Mouse (Mus musculus): ENCODE data around the gene Fam131a. TPM values are rescaled to one million over a fixed set of nuclear protein-coding genes. Genes with fewer than 3 reads are reported as not detected.
A peak's percentile ranks its signal among the peaks of the same experiment; 100 is the strongest.

Gene Fam131a
- polyA plus RNA-seq, 1 experiment from 2014 or later = 48.6 TPM

- no peak overlapping the region for H3K4me2 ChIP-seq
- no peak for ATAC-seq (ENCODE audit: low FRiP score)
- peaks cover 33% of the 10 kb centered on the region for H3K36me3 ChIP-seq
- no peaks in the 10 kb centered on the region for H3K27me3 ChIP-seq (replicated peaks)
- no peak overlapping the region for H3K4me3 ChIP-seq (replicated peaks)
- H3K9me3 ChIP-seq (replicated peaks) = no peaks in the 10 kb centered on the region
- H3K9ac ChIP-seq (replicated peaks) = no peak overlapping the region
- WGBS = 37% methylated on average over 5 of the region's 5 CpGs
- H3K27ac ChIP-seq (replicated peaks) = no peak overlapping the region
- H3K4me1 ChIP-seq = peaks cover 45% of the 10 kb centered on the region
Observed at GRCm38 (mm10) chr16:20700036-20700435, 7.0 kb downstream of the Fam131a start.

DNA sequence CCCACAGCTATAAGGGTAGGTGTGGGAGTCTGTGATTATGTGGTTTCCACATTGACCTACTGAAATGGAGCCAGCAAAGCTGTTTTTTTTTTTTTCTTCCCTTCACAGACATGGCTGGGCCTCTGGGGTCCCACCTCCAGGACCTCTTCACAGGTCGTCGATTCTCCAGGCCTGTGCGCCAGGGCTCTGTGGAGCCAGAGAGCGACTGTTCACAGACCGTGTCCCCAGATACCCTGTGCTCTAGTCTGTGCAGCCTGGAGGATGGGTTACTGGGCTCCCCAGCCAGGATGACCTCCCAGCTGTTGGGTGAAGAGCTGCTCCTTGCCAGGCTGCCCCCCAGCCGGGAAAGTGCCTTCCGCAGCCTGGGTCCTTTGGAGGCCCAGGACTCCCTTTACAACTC, 8.3 kb downstream of the Fam131a start:
- no peak overlapping the region for H3K9ac ChIP-seq (replicated peaks)
- H3K4me2 ChIP-seq = no peak overlapping the region
- peaks cover 33% of the 10 kb centered on the region for H3K4me1 ChIP-seq
- peaks cover 42% of the 10 kb centered on the region for H3K36me3 ChIP-seq
- no peak overlapping the region for H3K4me3 ChIP-seq (replicated peaks)
- no peaks in the 10 kb centered on the region for H3K27me3 ChIP-seq (replicated peaks)
- WGBS = 43% methylated on average over 7 of the region's 7 CpGs
- no peaks in the 10 kb centered on the region for H3K9me3 ChIP-seq (replicated peaks)
- no peak for ATAC-seq (ENCODE audit: low FRiP score)
- H3K27ac ChIP-seq (replicated peaks) = no peak overlapping the region

GRCm38 (mm10) chr16:20701729-20702521, 8.9 kb downstream of the Fam131a start:
- WGBS = 11% methylated on average over 12 of the region's 12 CpGs
- peaks cover 48% of the 10 kb centered on the region for H3K36me3 ChIP-seq
- 0 out of 2 replicates have a peak, but pooled peaks have one; percentile 16 for ATAC-seq (ENCODE audit: low FRiP score)

DNA sequence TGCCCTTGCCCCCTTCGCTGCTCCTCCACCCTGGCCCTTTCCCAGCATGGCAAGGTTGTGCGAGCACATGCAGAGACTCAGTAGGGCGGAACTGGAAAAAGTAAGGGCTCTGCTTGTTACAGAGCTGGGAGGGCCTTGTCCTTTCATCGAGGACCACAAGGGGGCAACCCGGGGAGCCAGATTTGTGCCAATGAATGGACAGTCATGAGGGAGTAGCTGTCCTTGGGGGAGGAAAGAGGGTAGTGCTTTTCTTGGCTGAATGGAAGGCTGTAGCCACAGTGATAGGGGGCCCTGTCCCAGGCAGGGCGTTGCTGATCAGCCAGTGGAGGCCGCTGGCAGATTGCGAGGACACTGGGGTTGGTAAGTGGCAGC, 9.5 kb downstream of the Fam131a start:
- H3K4me1 ChIP-seq = peaks cover 23% of the 10 kb centered on the region
- peaks cover 53% of the 10 kb centered on the region for H3K36me3 ChIP-seq
- no peaks in the 10 kb centered on the region for H3K9me3 ChIP-seq (replicated peaks)
- no peak overlapping the region for H3K4me3 ChIP-seq (replicated peaks)
- 0 out of 2 replicates have a peak overlapping the region, but pooled peaks have one; percentile 23 for H3K9ac ChIP-seq (replicated peaks)
- H3K27ac ChIP-seq (replicated peaks) = peak overlapping the region; percentile 60
- no peaks in the 10 kb centered on the region for H3K27me3 ChIP-seq (replicated peaks)
- ATAC-seq (ENCODE audit: low FRiP score) = peak; percentile 52; the same call in 1 of the 2 replicates
- WGBS = 7% methylated on average over 8 of the region's 8 CpGs
- no peak overlapping the region for H3K4me2 ChIP-seq

More at GRCm38 (mm10) chr16:20701729-20702521, 8.9 kb downstream of the Fam131a start:
- Histone ChIP-seq H3K9ac (replicated peaks) (no peak overlapping the region), H3K9me3 (replicated peaks) (no peaks in the 10 kb centered on the region), H3K4me1 (peaks cover 28% of the 10 kb centered on the region), H3K27me3 (replicated peaks) (no peaks in the 10 kb centered on the region), H3K27ac (replicated peaks) (peak overlapping the region; percentile 60), H3K4me3 (replicated peaks) (no peak overlapping the region), H3K4me2 (no peak overlapping the region)

- Histone ChIP-seq H3K9me3 (replicated peaks) (no peaks in the 10 kb centered on the region), H3K4me1 (peaks cover 23% of the 10 kb centered on the region), H3K27ac (replicated peaks) (no peak overlapping the region), H3K36me3 (peaks cover 59% of the 10 kb centered on the region), H3K4me3 (replicated peaks) (no peak overlapping the region), H3K27me3 (replicated peaks) (no peaks in the 10 kb centered on the region), H3K9ac (replicated peaks) (no peak overlapping the region), H3K4me2 (no peak overlapping the region)
- ATAC-seq (ENCODE audit: low FRiP score) = no peak
- WGBS = 96% methylated on average over 10 of the region's 10 CpGs
Observed at GRCm38 (mm10) chr16:20703071-20703470, 10.0 kb downstream of the Fam131a start.

DNA sequence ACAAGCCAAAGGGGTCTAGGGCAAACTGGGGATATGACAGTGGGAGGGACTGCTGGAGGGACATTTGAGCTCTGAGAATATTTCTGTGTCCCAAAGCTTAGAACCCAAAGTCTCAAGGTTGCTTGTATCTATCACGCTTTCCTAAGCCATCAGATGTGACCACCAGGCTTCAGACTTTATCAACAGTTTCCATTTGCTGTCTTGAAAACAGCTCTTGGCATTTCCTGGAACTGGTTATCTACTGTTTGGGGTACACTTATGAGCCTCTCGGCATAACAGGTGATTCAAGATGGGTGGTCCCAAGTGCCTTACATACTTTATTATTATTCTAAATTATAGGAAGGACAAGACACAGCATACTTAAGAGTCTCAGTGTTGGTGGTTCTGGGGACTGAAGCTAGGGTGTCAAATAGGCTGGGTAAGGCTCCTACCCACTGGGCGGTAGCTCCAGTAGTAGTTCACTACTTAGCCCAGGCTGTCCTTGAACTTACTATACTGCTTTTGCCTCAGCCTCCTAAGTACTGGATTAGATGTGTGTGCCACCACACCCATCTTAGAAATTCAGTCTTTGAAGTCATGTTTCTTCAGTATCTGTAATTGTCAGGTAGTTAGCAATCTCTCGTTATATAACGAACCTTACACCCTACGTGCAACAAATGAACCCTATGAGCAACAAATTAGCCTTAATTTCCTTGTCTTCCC, 10.8 kb downstream of the Fam131a start:
- Histone ChIP-seq H3K4me1 (peaks cover 23% of the 10 kb centered on the region), H3K27ac (replicated peaks) (0 out of 2 replicates have a peak overlapping the region, but pooled peaks have one; percentile 6), H3K36me3 (peaks cover 59% of the 10 kb centered on the region), H3K27me3 (replicated peaks) (no peaks in the 10 kb centered on the region), H3K4me3 (replicated peaks) (no peak overlapping the region), H3K9ac (replicated peaks) (no peak overlapping the region), H3K9me3 (replicated peaks) (no peaks in the 10 kb centered on the region), H3K4me2 (no peak overlapping the region)
- no peak for ATAC-seq (ENCODE audit: low FRiP score)
- 95% methylated on average over 6 of the region's 6 CpGs for WGBS

DNA sequence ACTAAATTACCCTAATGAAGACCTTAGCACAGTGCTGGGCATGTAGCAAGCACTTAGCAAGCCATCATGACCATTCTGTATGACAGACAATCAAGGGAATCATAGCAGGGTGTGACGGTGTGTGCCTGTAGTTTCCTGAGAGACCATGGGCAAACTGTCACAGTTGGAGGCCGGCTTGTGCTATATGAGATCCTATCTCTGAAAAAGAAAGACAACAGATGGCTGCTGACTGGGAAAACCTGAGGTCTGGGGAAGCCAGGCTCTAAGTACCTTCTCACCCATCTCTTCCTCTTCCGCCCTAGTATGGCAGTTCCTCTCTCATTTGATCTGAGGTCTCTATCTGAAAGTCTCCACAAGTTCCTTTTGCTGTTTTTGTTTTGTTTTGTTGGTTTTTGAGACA, 12.7 kb downstream of the Fam131a start:
- Histone ChIP-seq H3K9ac (replicated peaks) (no peak overlapping the region), H3K36me3 (peaks cover 51% of the 10 kb centered on the region)
- 77% methylated on average over 3 of the region's 3 CpGs for WGBS

DNA sequence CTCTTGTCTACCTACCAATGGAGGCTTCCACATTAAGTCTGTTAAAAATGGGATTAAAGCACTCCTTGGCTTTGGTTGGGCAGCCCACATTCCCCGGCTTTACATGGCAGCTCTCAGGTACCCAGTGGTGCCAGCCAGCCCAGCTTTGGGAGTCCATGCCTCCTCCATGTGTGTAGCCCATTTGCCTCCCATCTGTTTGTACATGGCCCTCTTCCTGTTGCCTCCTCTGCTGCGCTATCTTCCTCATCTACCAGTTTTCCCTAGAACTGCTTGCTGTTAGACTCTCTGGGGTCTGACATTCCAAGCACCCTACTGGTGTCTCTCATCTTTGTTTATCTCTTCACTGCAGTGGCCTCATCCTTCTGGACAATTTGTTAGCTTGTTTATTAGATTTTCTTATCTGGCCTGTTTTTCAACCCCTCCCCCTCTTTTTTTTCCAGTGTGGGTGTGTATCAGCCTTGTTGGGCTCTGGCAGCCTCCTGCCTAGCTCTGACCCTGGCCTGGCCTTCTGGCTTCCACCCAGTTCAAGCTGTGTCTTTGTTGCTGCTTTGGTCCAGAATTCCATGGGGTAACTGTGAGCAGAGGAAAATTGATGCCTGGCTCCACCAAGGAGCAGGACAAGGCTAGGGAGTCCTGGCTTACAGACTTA, 13.5 kb downstream of the Fam131a start:
- Histone ChIP-seq H3K27ac (replicated peaks) (no peak overlapping the region), H3K4me3 (replicated peaks) (no peak overlapping the region), H3K27me3 (replicated peaks) (no peaks in the 10 kb centered on the region), H3K9ac (replicated peaks) (no peak overlapping the region), H3K4me1 (peaks cover 15% of the 10 kb centered on the region), H3K9me3 (replicated peaks) (no peaks in the 10 kb centered on the region), H3K4me2 (no peak overlapping the region), H3K36me3 (peaks cover 56% of the 10 kb centered on the region)
- WGBS = 93% methylated on average over 2 of the region's 2 CpGs
- ATAC-seq (ENCODE audit: low FRiP score) = no peak

More for the DNA sequence above, 12.7 kb downstream of the Fam131a start:
- Histone ChIP-seq H3K4me2 (no peak overlapping the region), H3K4me1 (peaks cover 18% of the 10 kb centered on the region), H3K27me3 (replicated peaks) (no peaks in the 10 kb centered on the region), H3K4me3 (replicated peaks) (no peak overlapping the region), H3K9me3 (replicated peaks) (no peaks in the 10 kb centered on the region), H3K27ac (replicated peaks) (no peak overlapping the region)
- ATAC-seq (ENCODE audit: low FRiP score) = no peak

GRCm38 (mm10) chr16:20708220-20708938, 15.3 kb downstream of the Fam131a start:
- Histone ChIP-seq H3K9me3 (replicated peaks) (no peaks in the 10 kb centered on the region), H3K27ac (replicated peaks) (no peak overlapping the region), H3K27me3 (replicated peaks) (no peaks in the 10 kb centered on the region), H3K9ac (replicated peaks) (no peak overlapping the region), H3K4me1 (peaks cover 7% of the 10 kb centered on the region), H3K4me2 (no peak overlapping the region), H3K4me3 (replicated peaks) (no peak overlapping the region), H3K36me3 (peaks cover 62% of the 10 kb centered on the region)
- ATAC-seq (ENCODE audit: low FRiP score) = 0 out of 2 replicates have a peak, but pooled peaks have one; percentile 3
- 94% methylated on average over 21 of the region's 21 CpGs for WGBS

DNA sequence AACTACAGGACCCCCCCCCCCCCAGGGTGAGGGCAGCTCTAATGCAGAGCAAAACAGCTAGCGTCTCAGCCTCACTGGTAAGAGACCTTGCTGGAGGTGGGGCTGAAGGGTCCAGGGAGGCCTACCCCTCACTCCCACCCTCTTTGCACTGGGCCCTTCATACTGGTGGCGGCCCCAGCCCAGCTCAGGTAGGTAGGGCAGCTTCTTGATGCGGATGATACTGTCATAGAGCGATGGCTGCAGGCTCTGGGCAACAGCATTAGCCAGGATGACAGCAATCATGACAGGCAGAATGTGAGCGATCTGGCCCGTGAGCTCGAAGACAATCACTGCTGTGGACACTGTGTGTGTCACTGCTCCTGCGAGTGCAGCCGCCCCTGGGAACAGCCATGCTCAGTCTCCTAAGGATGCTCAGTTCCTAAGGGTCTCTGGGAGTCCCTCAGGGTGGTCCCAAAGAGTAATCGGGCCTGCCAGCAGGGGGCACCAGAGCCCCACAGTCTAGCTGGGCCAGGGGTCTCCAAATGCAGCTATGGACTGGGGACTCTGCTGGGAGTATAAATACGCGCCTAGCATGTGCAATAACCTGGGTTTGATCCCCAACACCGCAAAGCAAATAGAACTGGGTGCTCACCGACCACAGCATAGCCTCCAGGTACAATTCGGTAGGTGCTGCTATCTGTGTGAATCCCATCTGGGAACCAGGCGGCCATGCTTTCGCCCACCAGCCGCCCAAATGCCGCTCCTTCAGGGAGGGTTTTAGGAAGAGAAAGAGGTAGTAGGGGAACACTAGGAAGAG, 16.1 kb downstream of the Fam131a start:
- H3K36me3 ChIP-seq = peaks cover 60% of the 10 kb centered on the region
- H3K27me3 ChIP-seq (replicated peaks) = no peaks in the 10 kb centered on the region
- no peaks in the 10 kb centered on the region for H3K9me3 ChIP-seq (replicated peaks)
- H3K4me1 ChIP-seq = peaks cover 14% of the 10 kb centered on the region
- peak; percentile 51 for ATAC-seq (ENCODE audit: low FRiP score)
- WGBS = 72% methylated on average over 19 of the region's 19 CpGs
- no peak overlapping the region for H3K9ac ChIP-seq (replicated peaks)
- no peak overlapping the region for H3K27ac ChIP-seq (replicated peaks)
- no peak overlapping the region for H3K4me3 ChIP-seq (replicated peaks)
- H3K4me2 ChIP-seq = no peak overlapping the region
